Mouse (Mus musculus) splenic B cell, adult 2 months (primary cell): ENCODE data around the gene Cbs.

Experiments used
- DNase-seq: peaks from one replicate; pipeline ENCODE4 v3.0.0-alpha.2; 2011; ENCODE audit warnings: low read depth, low spot score
- H3K27me3 ChIP-seq: 2 replicates; pipeline ENCODE4 v1.6.1; 2012; ENCODE audit warnings: mild to moderate bottlenecking, low read length, moderate library complexity, mixed read lengths; ENCODE audit not compliant: control insufficient read depth, poor library complexity, insufficient read depth, severe bottlenecking
- H3K36me3 ChIP-seq: 2 replicates; pipeline ENCODE4 v1.6.1; 2012; ENCODE audit warnings: mild to moderate bottlenecking, low read length, moderate library complexity, mixed read lengths; ENCODE audit not compliant: control insufficient read depth, poor library complexity, insufficient read depth, severe bottlenecking

Cbs gene

GRCm38 (mm10) chr17:31588115-31588514, 48.9 kb downstream of the Cbs start:
- Histone ChIP-seq H3K36me3 (peaks cover 4% of the 10 kb centered on the region), H3K27me3 (no peaks in the 10 kb centered on the region)
- no peak for DNase-seq

GRCm38 (mm10) chr17:31583781-31584180, 53.3 kb downstream of the Cbs start:
- DNase-seq = no peak
- Histone ChIP-seq H3K27me3 (no peaks in the 10 kb centered on the region), H3K36me3 (peaks cover 4% of the 10 kb centered on the region; the same call in 1 of the 2 replicates)

GRCm38 (mm10) chr17:31583185-31583584, 53.9 kb downstream of the Cbs start:
- H3K36me3 ChIP-seq = peaks cover 4% of the 10 kb centered on the region; the same call in 1 of the 2 replicates

GRCm38 (mm10) chr17:31580344-31580743, 56.7 kb downstream of the Cbs start:
- H3K36me3 ChIP-seq = peaks cover 2% of the 10 kb centered on the region; the same call in 1 of the 2 replicates
- DNase-seq = no peak
- no peaks in the 10 kb centered on the region for H3K27me3 ChIP-seq

More at GRCm38 (mm10) chr17:31583185-31583584, 53.9 kb downstream of the Cbs start:
- DNase-seq = no peak
- no peaks in the 10 kb centered on the region for H3K27me3 ChIP-seq

- no peaks in the 10 kb centered on the region for H3K27me3 ChIP-seq
- H3K36me3 ChIP-seq = no peaks in the 10 kb centered on the region
- no peak for DNase-seq
These were observed 60.5 kb downstream of the Cbs start for GRCm38 (mm10) chr17:31576394-31577175.

GRCm38 (mm10) chr17:31574662-31575061, 62.4 kb downstream of the Cbs start:
- DNase-seq = no peak

GRCm38 (mm10) chr17:31571689-31572088, 65.3 kb downstream of the Cbs start:
- Histone ChIP-seq H3K27me3 (peaks cover 2% of the 10 kb centered on the region; the same call in 1 of the 2 replicates), H3K36me3 (no peaks in the 10 kb centered on the region)
- no peak for DNase-seq

More at GRCm38 (mm10) chr17:31574662-31575061, 62.4 kb downstream of the Cbs start:
- Histone ChIP-seq H3K27me3 (peaks cover 2% of the 10 kb centered on the region; the same call in 1 of the 2 replicates), H3K36me3 (no peaks in the 10 kb centered on the region)

GRCm38 (mm10) chr17:31570321-31570925, 66.6 kb downstream of the Cbs start:
- peak; percentile 64 for DNase-seq
- Histone ChIP-seq H3K36me3 (no peaks in the 10 kb centered on the region), H3K27me3 (peaks cover 2% of the 10 kb centered on the region; the same call in 1 of the 2 replicates)

GRCm38 (mm10) chr17:31569756-31570155, 67.3 kb downstream of the Cbs start:
- H3K36me3 ChIP-seq = no peaks in the 10 kb centered on the region
- H3K27me3 ChIP-seq = peaks cover 2% of the 10 kb centered on the region; the same call in 1 of the 2 replicates
- DNase-seq = no peak

GRCm38 (mm10) chr17:31566276-31566675, 70.8 kb downstream of the Cbs start:
- H3K36me3 ChIP-seq = no peaks in the 10 kb centered on the region
- peaks cover 2% of the 10 kb centered on the region; the same call in 1 of the 2 replicates for H3K27me3 ChIP-seq
- DNase-seq = no peak

GRCm38 (mm10) chr17:31565141-31566056, 71.6 kb downstream of the Cbs start:
- H3K36me3 ChIP-seq = no peaks in the 10 kb centered on the region
- DNase-seq = peak; percentile 71

GRCm38 (mm10) chr17:31564858-31565140, 72.2 kb downstream of the Cbs start:
- Histone ChIP-seq H3K27me3 (no peaks in the 10 kb centered on the region), H3K36me3 (no peaks in the 10 kb centered on the region)
- DNase-seq = no peak

More at GRCm38 (mm10) chr17:31565141-31566056, 71.6 kb downstream of the Cbs start:
- H3K27me3 ChIP-seq = peaks cover 2% of the 10 kb centered on the region; the same call in 1 of the 2 replicates

GRCm38 (mm10) chr17:31564015-31564857, 72.8 kb downstream of the Cbs start, which contains the start of gene Pknox1:
Gene Pknox1 (plus strand): TSS chr17:31564734.
- peak; percentile 100 for DNase-seq
- H3K36me3 ChIP-seq = no peaks in the 10 kb centered on the region
- no peaks in the 10 kb centered on the region for H3K27me3 ChIP-seq

- H3K27me3 ChIP-seq = no peaks in the 10 kb centered on the region
- no peak for DNase-seq
- no peaks in the 10 kb centered on the region for H3K36me3 ChIP-seq
These were observed 73.4 kb downstream of the Cbs start for GRCm38 (mm10) chr17:31563632-31564014.
